Mouse (Mus musculus) central nervous system, embryonic 11.5 days (tissue): Measurements from ENCODE around the gene Gm20388. TPM values are rescaled to one million over a fixed set of nuclear protein-coding genes. Genes with fewer than 3 reads are reported as not detected.

Experiments used
- polyA plus RNA-seq: library from polyadenylated mRNA; depleted of rRNA; stranded (reverse); fragments of >200 nt; gene quantifications from 2 replicates; pipeline ENCODE4 v1.2.3, GENCODE M21; 2012

Gm20388 gene
- polyA plus RNA-seq, 1 experiment = 27.2 TPM

GRCm38 (mm10) chr8:122443262-122444006 is 2532.8 kb downstream of the Gm20388 start, which contains the start of gene Mvd:
Gene Mvd, minus strand, starts transcription at chr8:122443422.

GRCm38 (mm10) chr8:122460524-122461472 is 2550.2 kb downstream of the Gm20388 start, which contains the start of gene Snai3:
Gene Snai3, minus strand, starts transcription at chr8:122460733.

GRCm38 (mm10) chr8:122475580-122476320 is 2565.1 kb downstream of the Gm20388 start, which contains the start of the genes Rnf166 and Ctu2:
Gene Rnf166, minus strand, starts transcription at chr8:122476064.
Gene Ctu2, plus strand, starts transcription at chr8:122476143.

GRCm38 (mm10) chr8:122551265-122552051 is 2640.8 kb downstream of the Gm20388 start, which contains the start of gene Piezo1:
Gene Piezo1, minus strand, starts transcription at chr8:122551329.

GRCm38 (mm10) chr8:122567361-122568108 is 2656.9 kb downstream of the Gm20388 start, which contains the start of gene Cdt1:
Gene Cdt1, plus strand, starts transcription at chr8:122568015.

GRCm38 (mm10) chr8:122576648-122577022 is 2666.0 kb downstream of the Gm20388 start, which contains the start of gene Aprt:
Gene Aprt, minus strand, starts transcription at chr8:122576909.

GRCm38 (mm10) chr8:122611295-122612133 is 2700.9 kb downstream of the Gm20388 start, which contains the start of the genes Galns and Trappc2l:
Gene Galns, minus strand, starts transcription at chr8:122611463.
Gene Trappc2l, plus strand, starts transcription at chr8:122611640.

GRCm38 (mm10) chr8:122622727-122623126 is 2712.1 kb downstream of the Gm20388 start, which contains the start of gene Pabpn1l:
Gene Pabpn1l, minus strand, starts transcription at chr8:122622739.

GRCm38 (mm10) chr8:122699005-122699492 is 2788.4 kb downstream of the Gm20388 start, which contains the start of gene Cbfa2t3:
Gene Cbfa2t3, minus strand, starts transcription at chr8:122699109.

GRCm38 (mm10) chr8:122775285-122776155 is 2864.9 kb downstream of the Gm20388 start, which contains the start of gene Acsf3:
Gene Acsf3, plus strand, starts transcription at chr8:122775486.

GRCm38 (mm10) chr8:122847829-122848561 is 2937.4 kb downstream of the Gm20388 start, which contains the start of gene Cdh15:
Gene Cdh15, plus strand, starts transcription at chr8:122847966.

GRCm38 (mm10) chr8:123042158-123042973 is 3131.7 kb downstream of the Gm20388 start, which contains the start of gene Ankrd11:
Gene Ankrd11, minus strand, starts transcription at chr8:123042277.

GRCm38 (mm10) chr8:123062721-123063120 is 3152.1 kb downstream of the Gm20388 start, which contains the start of gene Spg7:
Gene Spg7, plus strand, starts transcription at chr8:123062942.

GRCm38 (mm10) chr8:123101735-123102685 is 3191.4 kb downstream of the Gm20388 start, which contains the start of gene Rpl13:
Gene Rpl13, plus strand, starts transcription at chr8:123102350.

GRCm38 (mm10) chr8:123117127-123117731 is 3206.6 kb downstream of the Gm20388 start, which contains the start of gene Cpne7:
Gene Cpne7, plus strand, starts transcription at chr8:123117374.

